Mouse (Mus musculus) heart, embryonic 14.5 days (tissue): ENCODE measurements at regions not wholly inside any gene's neighbourhood (a gene's known extent, or its start where the extent isn't known, plus 50 kb on each side); places are given as distances from the start of the nearest gene placed in this dataset.

Source experiments
- ATAC-seq: fragments of 200-750 bp; cut with Nextera tagmentation; 2 replicates; pipeline ENCODE4 v1.8.0; 2017; ENCODE audit warnings: low read depth, moderate TSS enrichment; ENCODE audit not compliant: insufficient number of reproducible peaks, insufficient read depth, low FRiP score
- H3K27ac ChIP-seq, 2 experiments: fragments of 200-500 bp in 1 of 2; fragments of 300-500 bp in 1 of 2; sonication (generic) in 1 of 2; replicated peaks in 1 of 2; 2 replicates each; pipeline ENCODE4 v1.5.1; 2012 to 2014; ENCODE audit warnings: low read depth in 2 of 2, low read length in 2 of 2, control low read depth in 1 of 2, mild to moderate bottlenecking in 1 of 2, mixed read lengths in 1 of 2; ENCODE audit not compliant: control insufficient read depth in 1 of 2, insufficient read depth in 1 of 2
- H3K27me3 ChIP-seq: fragments of 300-500 bp; sonication (generic); 2 replicates; pipeline ENCODE4 v1.6.1; 2014; ENCODE audit warnings: mild to moderate bottlenecking, low read length, control low read depth; ENCODE audit not compliant: control insufficient read depth, insufficient read depth
- H3K36me3 ChIP-seq: fragments of 300-500 bp; sonication (generic); 2 replicates; pipeline ENCODE4 v1.6.1; 2014; ENCODE audit warnings: mild to moderate bottlenecking, control low read depth, low read length, mixed read lengths; ENCODE audit not compliant: control insufficient read depth, insufficient read depth
- H3K4me1 ChIP-seq, 2 experiments: fragments of 200-500 bp in 1 of 2; fragments of 300-500 bp in 1 of 2; sonication (generic) in 1 of 2; 2 replicates each; pipeline ENCODE4 v1.6.1; 2012 to 2014; ENCODE audit warnings: low read length in 2 of 2, control low read depth in 1 of 2, mixed read lengths in 1 of 2; ENCODE audit not compliant: control insufficient read depth in 2 of 2, insufficient read depth in 2 of 2
- H3K4me2 ChIP-seq: fragments of 300-500 bp; sonication (generic); 2 replicates; pipeline ENCODE4 v1.6.1; 2014; ENCODE audit warnings: mild to moderate bottlenecking, low read length
- H3K4me3 ChIP-seq, 2 experiments: fragments of 200-500 bp in 1 of 2; fragments of 300-500 bp in 1 of 2; sonication (generic) in 1 of 2; 2 replicates each; pipeline ENCODE4 v1.5.1; 2012 to 2014; ENCODE audit warnings: low read length in 2 of 2, mild to moderate bottlenecking in 2 of 2, control low read depth in 1 of 2, low read depth in 1 of 2, moderate library complexity in 1 of 2; ENCODE audit not compliant: control insufficient read depth in 1 of 2, insufficient read depth in 1 of 2
- H3K9ac ChIP-seq: fragments of 300-500 bp; sonication (generic); 2 replicates; pipeline ENCODE4 v1.6.1; 2014; ENCODE audit warnings: mild to moderate bottlenecking, low read length
- H3K9me3 ChIP-seq: fragments of 300-500 bp; sonication (generic); 2 replicates; pipeline ENCODE4 v1.6.1; 2016; ENCODE audit warnings: low read length, control low read depth; ENCODE audit not compliant: control insufficient read depth
- WGBS: fragments of 180-500 bp; shearing (Covaris S2); extraction: QIAGEN DNeasy Blood & Tissue Kit; methylation state at CpG from one replicate; pipeline ENCODE4 v1.1.7; 2014; 5-methylcytosine and 5-hydroxymethylcytosine counted together

GRCm38 (mm10) chr3:149518928-149519574 lies 528.7 kb upstream of the Adgrl2 start:
- H3K27me3 ChIP-seq = 0 out of 2 replicates have a peak, but pooled peaks cover 4% of the 10 kb centered on the region
- no peaks in the 10 kb centered on the region for H3K9me3 ChIP-seq
- ATAC-seq = no peak
- no peaks in the 10 kb centered on the region for H3K36me3 ChIP-seq
- H3K4me3 ChIP-seq = peak overlapping the region; percentile 38 to 42
- H3K4me1 ChIP-seq = peaks cover 2 to 4% of the 10 kb centered on the region in 2 experiments; a peak in 3 of 4 replicates
- no peak overlapping the region for H3K27ac ChIP-seq
- 6% methylated on average over 27 of the region's 27 CpGs for WGBS
- peak overlapping the region; percentile 80 for H3K4me2 ChIP-seq
- H3K9ac ChIP-seq = peak overlapping the region; percentile 42

- ATAC-seq = no peak
- Histone ChIP-seq H3K9ac (no peak overlapping the region), H3K36me3 (no peaks in the 10 kb centered on the region), H3K9me3 (no peaks in the 10 kb centered on the region), H3K4me3 (no peak overlapping the region), H3K4me2 (no peak overlapping the region), H3K27me3 (0 out of 2 replicates have a peak, but pooled peaks cover 4% of the 10 kb centered on the region), H3K4me1 (peaks cover 2 to 4% of the 10 kb centered on the region in 2 experiments; a peak in 3 of 4 replicates), H3K27ac (no peak overlapping the region)
- WGBS = 85% methylated on average over 11 of the region's 11 CpGs
Measured at GRCm38 (mm10) chr3:149517537-149517936, 527.2 kb upstream of the Adgrl2 start.

- no peaks in the 10 kb centered on the region for H3K27me3 ChIP-seq
- peaks cover 9 to 11% of the 10 kb centered on the region in 2 experiments for H3K4me1 ChIP-seq
- 23% methylated on average over 6 of the region's 6 CpGs for WGBS
- peak overlapping the region; percentile 55 for H3K4me2 ChIP-seq
- H3K36me3 ChIP-seq = no peaks in the 10 kb centered on the region
- H3K9ac ChIP-seq = peak overlapping the region; percentile 34; the same call in 1 of the 2 replicates
- no peak for ATAC-seq
- peak overlapping the region; percentile 11 to 13; a peak in 3 of 4 replicates for H3K4me3 ChIP-seq
- H3K9me3 ChIP-seq = no peaks in the 10 kb centered on the region
- H3K27ac ChIP-seq = peak overlapping the region; percentile 79 to 89
Measured at GRCm38 (mm10) chr3:149509178-149509577, 518.8 kb upstream of the Adgrl2 start.

- WGBS = 20% methylated on average over 10 of the region's 10 CpGs
- Histone ChIP-seq H3K27ac (peak overlapping the region; percentile 80 to 89), H3K4me1 (peaks cover 9 to 11% of the 10 kb centered on the region in 2 experiments), H3K4me3 (peak overlapping the region in 1 of 2 experiments; percentile 11; a peak in 2 of 4 replicates), H3K4me2 (peak overlapping the region; percentile 55), H3K36me3 (no peaks in the 10 kb centered on the region), H3K27me3 (no peaks in the 10 kb centered on the region), H3K9ac (no peak overlapping the region), H3K9me3 (no peaks in the 10 kb centered on the region)
- ATAC-seq = peak; percentile 85
Measured at GRCm38 (mm10) chr3:149508671-149509070, 518.3 kb upstream of the Adgrl2 start.

GRCm38 (mm10) chr3:149505692-149506091 lies 515.3 kb upstream of the Adgrl2 start:
- Histone ChIP-seq H3K27me3 (no peaks in the 10 kb centered on the region), H3K4me3 (no peak overlapping the region), H3K27ac (peak overlapping the region; percentile 19 to 35; a peak in 1 of 4 replicates), H3K36me3 (no peaks in the 10 kb centered on the region), H3K4me2 (peak overlapping the region; percentile 29), H3K9me3 (no peaks in the 10 kb centered on the region), H3K9ac (no peak overlapping the region), H3K4me1 (peaks cover 9 to 11% of the 10 kb centered on the region in 2 experiments)
- WGBS = 8% methylated on average over 9 of the region's 9 CpGs
- no peak for ATAC-seq

GRCm38 (mm10) chr3:149503992-149504391 lies 513.6 kb upstream of the Adgrl2 start:
- Histone ChIP-seq H3K27ac (no peak overlapping the region), H3K36me3 (no peaks in the 10 kb centered on the region), H3K9ac (no peak overlapping the region), H3K9me3 (no peaks in the 10 kb centered on the region), H3K4me1 (peaks cover 6 to 9% of the 10 kb centered on the region in 2 experiments; a peak in 3 of 4 replicates), H3K27me3 (no peaks in the 10 kb centered on the region), H3K4me2 (no peak overlapping the region), H3K4me3 (no peak overlapping the region)
- 93% methylated on average over 2 of the region's 2 CpGs for WGBS
- no peak for ATAC-seq

- Histone ChIP-seq H3K4me1 (no peaks in the 10 kb centered on the region), H3K27me3 (no peaks in the 10 kb centered on the region), H3K4me2 (no peak overlapping the region), H3K9me3 (no peaks in the 10 kb centered on the region), H3K4me3 (no peak overlapping the region), H3K36me3 (no peaks in the 10 kb centered on the region), H3K9ac (no peak overlapping the region), H3K27ac (no peak overlapping the region)
- 64% methylated on average over 3 of the region's 3 CpGs for WGBS
- no peak for ATAC-seq
Measured at GRCm38 (mm10) chr3:149500130-149500529, 509.8 kb upstream of the Adgrl2 start.
